Mouse (Mus musculus): Measurements from ENCODE around the gene Sepsecs. TPM values are rescaled to one million over a fixed set of nuclear protein-coding genes. Genes with fewer than 3 reads are reported as not detected.
"Not testable (repeated sequence)": the region's sequence is repeated elsewhere in the genome, so short reads cannot be mapped to it uniquely, and the experiment has no call there.

The Sepsecs gene
- total RNA-seq (2014; rRNA removed) (7.7 and 11.2 TPM in 2 replicates), polyA plus RNA-seq (2015; fragmentation: Nextera tagmentation; extraction: Ambion mirVana) (4.7 and 4.8 TPM in 2 replicates)

- peak within 1 kb of the TSS; percentile 69 for H3K4me2 ChIP-seq (ENCODE audit: low read depth, low read length, poor library complexity, severe bottlenecking)
- 0 out of 2 replicates have a peak within 1 kb of the TSS, but pooled peaks have one; percentile 3 for H3K27ac ChIP-seq (ENCODE audit: low read depth, low read length)
- peak within 1 kb of the TSS; percentile 75 for H3K9ac ChIP-seq (replicated peaks; ENCODE audit: low read length, poor library complexity, severe bottlenecking)
- 4% methylated on average over 56 of the region's 56 CpGs for WGBS
- TF ChIP-seq CTCF (IDR thresholded peaks at IDR 0.05), result peak; percentile 38; the same call in 1 of the 2 replicates
- H3K27me3 ChIP-seq (ENCODE audit: insufficient read depth, low read length), result no peaks in the 10 kb centered on the region
- peak within 1 kb of the TSS; percentile 55 for H3K4me3 ChIP-seq (ENCODE audit: low read depth, low read length)
- no peaks in the 10 kb centered on the region for H3K9me3 ChIP-seq (ENCODE audit: low read length)
- H3K36me3 ChIP-seq (ENCODE audit: insufficient read depth, low read length), result no peaks in the 10 kb centered on the region
- ATAC-seq (ENCODE audit: low FRiP score), result peak; percentile 93
- peak; percentile 95 for DNase-seq (ENCODE audit: low spot score)
- no peaks in the 10 kb centered on the region for H3K4me1 ChIP-seq (ENCODE audit: insufficient read depth, low read length)
These were observed at the start of gene Sepsecs for GRCm38 (mm10) chr5:52669426-52670191. Sepsecs (minus strand) TSS chr5:52669708.

- Histone ChIP-seq H3K9me3 (ENCODE audit: low read length) (no peaks in the 10 kb centered on the region), H3K27ac (ENCODE audit: low read depth, low read length) (no peak overlapping the region), H3K4me1 (ENCODE audit: insufficient read depth, low read length) (no peaks in the 10 kb centered on the region), H3K36me3 (ENCODE audit: insufficient read depth, low read length) (no peaks in the 10 kb centered on the region), H3K4me3 (ENCODE audit: low read depth, low read length) (no peak overlapping the region), H3K4me2 (ENCODE audit: low read depth, low read length, poor library complexity, severe bottlenecking) (no peak overlapping the region), H3K27me3 (ENCODE audit: insufficient read depth, low read length) (no peaks in the 10 kb centered on the region), H3K9ac (replicated peaks; ENCODE audit: low read length, poor library complexity, severe bottlenecking) (no peak overlapping the region)
- WGBS, result 82% methylated on average over 5 of the region's 5 CpGs
- TF ChIP-seq CTCF (IDR thresholded peaks at IDR 0.05), result no peak
- DNase-seq (ENCODE audit: low spot score), result no peak
- no peak for ATAC-seq (ENCODE audit: low FRiP score)
These were observed 47.4 kb upstream of the Sepsecs start for GRCm38 (mm10) chr5:52716742-52717448.

- TF ChIP-seq CTCF (IDR thresholded peaks at IDR 0.05), result no peak
- Histone ChIP-seq H3K4me1 (ENCODE audit: insufficient read depth, low read length) (no peaks in the 10 kb centered on the region), H3K27me3 (ENCODE audit: insufficient read depth, low read length) (no peaks in the 10 kb centered on the region), H3K36me3 (ENCODE audit: insufficient read depth, low read length) (no peaks in the 10 kb centered on the region), H3K9me3 (ENCODE audit: low read length) (no peaks in the 10 kb centered on the region), H3K9ac (replicated peaks; ENCODE audit: low read length, poor library complexity, severe bottlenecking) (no peak overlapping the region), H3K4me3 (ENCODE audit: low read depth, low read length) (no peak overlapping the region), H3K4me2 (ENCODE audit: low read depth, low read length, poor library complexity, severe bottlenecking) (no peak overlapping the region), H3K27ac (ENCODE audit: low read depth, low read length) (no peak overlapping the region)
- ATAC-seq (ENCODE audit: low FRiP score), result no peak
- DNase-seq (ENCODE audit: low spot score), result no peak
These were observed 43.2 kb upstream of the Sepsecs start for GRCm38 (mm10) chr5:52712704-52713103.

- Histone ChIP-seq H3K27ac (ENCODE audit: low read depth, low read length) (no peak overlapping the region), H3K36me3 (ENCODE audit: insufficient read depth, low read length) (no peaks in the 10 kb centered on the region), H3K4me1 (ENCODE audit: insufficient read depth, low read length) (no peaks in the 10 kb centered on the region), H3K4me3 (ENCODE audit: low read depth, low read length) (no peak overlapping the region), H3K4me2 (ENCODE audit: low read depth, low read length, poor library complexity, severe bottlenecking) (no peak overlapping the region), H3K27me3 (ENCODE audit: insufficient read depth, low read length) (no peaks in the 10 kb centered on the region), H3K9me3 (ENCODE audit: low read length) (no peaks in the 10 kb centered on the region), H3K9ac (replicated peaks; ENCODE audit: low read length, poor library complexity, severe bottlenecking) (no peak overlapping the region)
- DNase-seq (ENCODE audit: low spot score) (no peak), ATAC-seq (ENCODE audit: low FRiP score) (no peak)
- TF ChIP-seq CTCF (IDR thresholded peaks at IDR 0.05), result no peak
- 75% methylated on average over 4 of the region's 4 CpGs for WGBS
These were observed 35.1 kb upstream of the Sepsecs start for GRCm38 (mm10) chr5:52704562-52704961.

GRCm38 (mm10) chr5:52697882-52698440, 28.5 kb upstream of the Sepsecs start:
- H3K27me3 ChIP-seq (ENCODE audit: insufficient read depth, low read length); H3K4me1 ChIP-seq (ENCODE audit: insufficient read depth, low read length); DNase-seq (ENCODE audit: low spot score); H3K9ac ChIP-seq (replicated peaks; ENCODE audit: low read length, poor library complexity, severe bottlenecking); H3K9me3 ChIP-seq (ENCODE audit: low read length); H3K4me2 ChIP-seq (ENCODE audit: low read depth, low read length, poor library complexity, severe bottlenecking); ATAC-seq (ENCODE audit: low FRiP score); H3K27ac ChIP-seq (ENCODE audit: low read depth, low read length); H3K36me3 ChIP-seq (ENCODE audit: insufficient read depth, low read length); H3K4me3 ChIP-seq (ENCODE audit: low read depth, low read length): not testable (repeated sequence)
- 88% methylated on average over 7 of the region's 7 CpGs for WGBS

- H3K27me3 ChIP-seq (ENCODE audit: insufficient read depth, low read length), result no peaks in the 10 kb centered on the region
- no peak overlapping the region for H3K9ac ChIP-seq (replicated peaks; ENCODE audit: low read length, poor library complexity, severe bottlenecking)
- ATAC-seq (ENCODE audit: low FRiP score) (no peak), DNase-seq (ENCODE audit: low spot score) (no peak)
- no peak for TF ChIP-seq CTCF (IDR thresholded peaks at IDR 0.05)
- no peaks in the 10 kb centered on the region for H3K36me3 ChIP-seq (ENCODE audit: insufficient read depth, low read length)
- no peak overlapping the region for H3K27ac ChIP-seq (ENCODE audit: low read depth, low read length)
- H3K4me3 ChIP-seq (ENCODE audit: low read depth, low read length), result no peak overlapping the region
- H3K4me2 ChIP-seq (ENCODE audit: low read depth, low read length, poor library complexity, severe bottlenecking), result no peak overlapping the region
- WGBS, result 98% methylated on average over 1 of the region's 1 CpGs
- no peaks in the 10 kb centered on the region for H3K9me3 ChIP-seq (ENCODE audit: low read length)
- no peaks in the 10 kb centered on the region for H3K4me1 ChIP-seq (ENCODE audit: insufficient read depth, low read length)
These were observed 27.8 kb upstream of the Sepsecs start for GRCm38 (mm10) chr5:52697291-52697690.

Data from midbrain, postnatal 0 days (tissue).